Comparison of ENCODE assay signal across 22 mouse cellular contexts in genomic region chr11:90326146-90326545, GRCm38 (mm10).
DNase-seq lines count a peak whose midpoint lies in the region; ATAC-seq lines count a peak whose summit lies in the region.
"Had no signal": no experiment of that assay in that cellular context is flagged by ENCODE, and none has a peak within 500 bp of the region (broad histone marks: within the 10 kb centered on the region; RNA-seq: fewer than 3 reads in every experiment).

No protein-coding gene starts in this region.

- 82% methylated on average over 5 of the region's 5 CpGs for WGBS in embryonic facial prominence, embryonic 13.5 days
- 92% methylated on average over 5 of the region's 5 CpGs for WGBS in embryonic facial prominence, embryonic 10.5 days
- 92% methylated on average over 5 of the region's 5 CpGs for WGBS in midbrain, embryonic 11.5 days
- WGBS in midbrain, embryonic 14.5 days, result 91% methylated on average over 5 of the region's 5 CpGs
- 60% methylated on average over 5 of the region's 5 CpGs for WGBS in embryonic facial prominence, embryonic 15.5 days

- no peak overlapping the region for H3K4me3 ChIP-seq in embryonic facial prominence, embryonic 13.5 days
- no peak overlapping the region for H3K4me3 ChIP-seq in embryonic facial prominence, embryonic 10.5 days
- H3K4me3 ChIP-seq in midbrain, embryonic 11.5 days (ENCODE audit: low read depth, low read length), result no peak overlapping the region
- no peak overlapping the region for H3K4me3 ChIP-seq in midbrain, embryonic 14.5 days (replicated peaks; ENCODE audit: low read depth, low read length)
- no peak overlapping the region for H3K4me3 ChIP-seq in embryonic facial prominence, embryonic 15.5 days (replicated peaks)

- peaks cover 8% of the 10 kb centered on the region; the same call in 1 of the 2 replicates for H3K4me1 ChIP-seq in embryonic facial prominence, embryonic 13.5 days
- H3K4me1 ChIP-seq in embryonic facial prominence, embryonic 10.5 days, result no peaks in the 10 kb centered on the region
- H3K4me1 ChIP-seq in midbrain, embryonic 11.5 days (ENCODE audit: control insufficient read depth, insufficient read depth, low read length), result no peaks in the 10 kb centered on the region
- H3K4me1 ChIP-seq in midbrain, embryonic 14.5 days (ENCODE audit: control insufficient read depth, insufficient read depth, low read length), result no peaks in the 10 kb centered on the region
- H3K4me1 ChIP-seq in embryonic facial prominence, embryonic 15.5 days, result 0 out of 2 replicates have a peak, but pooled peaks cover 6% of the 10 kb centered on the region

- 0 out of 2 replicates have a peak overlapping the region, but pooled peaks have one; percentile 4 for H3K27ac ChIP-seq in embryonic facial prominence, embryonic 13.5 days
- no peak overlapping the region for H3K27ac ChIP-seq in embryonic facial prominence, embryonic 10.5 days (replicated peaks)
- no peak overlapping the region for H3K27ac ChIP-seq in midbrain, embryonic 11.5 days (ENCODE audit: low read depth, low read length)
- H3K27ac ChIP-seq in midbrain, embryonic 14.5 days (replicated peaks; ENCODE audit: low read depth, low read length), result no peak overlapping the region
- peak overlapping the region; percentile 65; the same call in 1 of the 2 replicates for H3K27ac ChIP-seq in embryonic facial prominence, embryonic 15.5 days (replicated peaks)

- H3K9ac ChIP-seq in embryonic facial prominence, embryonic 13.5 days, result no peak overlapping the region
- H3K9ac ChIP-seq in midbrain, embryonic 11.5 days (ENCODE audit: low read length), result no peak overlapping the region
- no peak overlapping the region for H3K9ac ChIP-seq in midbrain, embryonic 14.5 days (replicated peaks; ENCODE audit: low read length)
- H3K9ac ChIP-seq in embryonic facial prominence, embryonic 15.5 days, result no peak overlapping the region

- no peak overlapping the region for H3K4me2 ChIP-seq in embryonic facial prominence, embryonic 13.5 days
- no peak overlapping the region for H3K4me2 ChIP-seq in midbrain, embryonic 11.5 days
- H3K4me2 ChIP-seq in midbrain, embryonic 14.5 days (ENCODE audit: low read length), result no peak overlapping the region
- no peak overlapping the region for H3K4me2 ChIP-seq in embryonic facial prominence, embryonic 15.5 days (replicated peaks)

- no peaks in the 10 kb centered on the region for H3K27me3 ChIP-seq in embryonic facial prominence, embryonic 13.5 days
- H3K27me3 ChIP-seq in embryonic facial prominence, embryonic 10.5 days (replicated peaks; ENCODE audit: low read depth, poor library complexity, severe bottlenecking), result no peaks in the 10 kb centered on the region
- no peaks in the 10 kb centered on the region for H3K27me3 ChIP-seq in midbrain, embryonic 11.5 days (ENCODE audit: control insufficient read depth, insufficient read depth, low read length)
- H3K27me3 ChIP-seq in midbrain, embryonic 14.5 days (ENCODE audit: control insufficient read depth, insufficient read depth, low read length), result no peaks in the 10 kb centered on the region
- H3K27me3 ChIP-seq in embryonic facial prominence, embryonic 15.5 days, result no peaks in the 10 kb centered on the region
- H3K27me3 ChIP-seq: CH12.LX had no signal

- no peaks in the 10 kb centered on the region for H3K36me3 ChIP-seq in embryonic facial prominence, embryonic 13.5 days
- H3K36me3 ChIP-seq in embryonic facial prominence, embryonic 10.5 days (replicated peaks), result no peaks in the 10 kb centered on the region
- H3K36me3 ChIP-seq in midbrain, embryonic 11.5 days (ENCODE audit: control insufficient read depth, insufficient read depth, low read length), result no peaks in the 10 kb centered on the region
- no peaks in the 10 kb centered on the region for H3K36me3 ChIP-seq in midbrain, embryonic 14.5 days (ENCODE audit: control insufficient read depth, insufficient read depth, low read length)
- H3K36me3 ChIP-seq in embryonic facial prominence, embryonic 15.5 days, result no peaks in the 10 kb centered on the region
- H3K36me3 ChIP-seq: G1E had no signal

- ATAC-seq in embryonic facial prominence, embryonic 13.5 days (ENCODE audit: insufficient number of reproducible peaks, insufficient read depth, low FRiP score, low TSS enrichment, low read depth), result no peak
- ATAC-seq in midbrain, embryonic 11.5 days (ENCODE audit: low FRiP score), result no peak
- no peak for ATAC-seq in midbrain, embryonic 14.5 days (ENCODE audit: low FRiP score, low TSS enrichment)
- no peak for ATAC-seq in embryonic facial prominence, embryonic 15.5 days (ENCODE audit: insufficient number of reproducible peaks, low FRiP score, low TSS enrichment, low read depth)
- ATAC-seq: activated CD4-positive, CD25-positive, alpha-beta regulatory T cell, adult 4 months; CD4-positive, CD25-positive, alpha-beta regulatory T cell, adult 4 months; Patski had no signal

- intact Hi-C loops in heart, postnatal 14 days (cut with DNase I), result no loop called here

- no peak for DNase-seq in embryonic facial prominence, embryonic 10.5 days (ENCODE audit: low spot score)
- DNase-seq in heart, adult 11 months, result peak; percentile 85
- DNase-seq in heart, postnatal 14 days, result no peak
- peak; percentile 71 for DNase-seq in midbrain, embryonic 11.5 days (ENCODE audit: low spot score, missing footprints)
- DNase-seq in midbrain, embryonic 14.5 days, result no peak
- no peak for DNase-seq in kidney, postnatal 4 days
- DNase-seq: adrenal gland, adult 2 months; adrenal gland, adult 8-10 months; adrenal gland, postnatal 10 days; adrenal gland, postnatal 14 days; adrenal gland, postnatal 25 days; adrenal gland, postnatal 36 days; B cell, adult 2 months; cerebellum, adult 11 months; cerebellum, adult 11-12 months had no signal

- no peaks in the 10 kb centered on the region for H3K9me3 ChIP-seq in embryonic facial prominence, embryonic 13.5 days
- no peaks in the 10 kb centered on the region for H3K9me3 ChIP-seq in embryonic facial prominence, embryonic 10.5 days
- no peaks in the 10 kb centered on the region for H3K9me3 ChIP-seq in midbrain, embryonic 11.5 days (ENCODE audit: control insufficient read depth, low read length)
- no peaks in the 10 kb centered on the region for H3K9me3 ChIP-seq in midbrain, embryonic 14.5 days (ENCODE audit: control insufficient read depth, low read length)
- no peaks in the 10 kb centered on the region for H3K9me3 ChIP-seq in embryonic facial prominence, embryonic 15.5 days (replicated peaks)
- H3K9me3 ChIP-seq: G1E had no signal

Comparison
In these comparisons a context has a peak if more than half of its experiments do, and no peak if none do; other contexts are left out.
1. H3K27ac ChIP-seq: peak in embryonic facial prominence, embryonic 13.5 days (single experiment) and embryonic facial prominence, embryonic 15.5 days (single experiment); none in embryonic facial prominence, embryonic 10.5 days (single experiment), midbrain, embryonic 11.5 days (single experiment) and midbrain, embryonic 14.5 days (single experiment).
2. DNase-seq: peak in heart, adult 11 months (single experiment) and midbrain, embryonic 11.5 days (single experiment); none in embryonic facial prominence, embryonic 10.5 days (single experiment), heart, postnatal 14 days (0 of 2), midbrain, embryonic 14.5 days (single experiment) and kidney, postnatal 4 days (0 of 2).